Mouse (Mus musculus) thymus, postnatal 14 days (tissue): ENCODE results near the gene Gpr162.
"Not testable (repeated sequence)": the region's sequence is repeated elsewhere in the genome, so short reads cannot be mapped to it uniquely, and the experiment has no call there.

Source experiments
- DNase-seq: peaks from one replicate; pipeline ENCODE4 v3.0.0; 2021

Gpr162 gene

DNA sequence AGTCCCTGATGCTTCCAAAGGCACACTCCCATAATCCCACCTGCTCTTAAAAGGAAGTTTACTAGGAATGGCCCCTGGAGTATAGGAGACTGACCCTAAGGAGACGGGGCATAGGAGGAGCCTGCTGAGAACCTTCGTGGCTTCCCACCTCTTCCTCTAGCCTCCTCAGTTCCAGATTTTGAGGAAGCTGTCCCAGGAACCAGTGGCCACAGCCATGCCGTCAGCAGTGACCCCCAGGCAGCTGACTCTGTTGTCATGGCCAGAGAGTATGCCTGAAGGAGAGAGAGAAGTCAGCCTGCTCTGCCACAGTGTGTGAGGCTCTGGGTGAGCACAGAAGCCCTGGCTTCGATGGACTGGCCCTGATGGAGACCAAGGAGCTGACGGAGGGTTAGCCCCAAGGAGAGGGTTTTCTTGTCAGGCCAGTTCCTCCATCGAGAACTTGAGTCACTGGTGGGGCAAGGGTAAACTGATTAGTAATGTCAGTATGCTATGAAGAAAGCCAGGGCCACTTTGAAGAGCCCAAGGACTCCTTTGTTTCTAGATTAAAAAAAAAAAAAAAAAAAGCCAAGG, 29.2 kb downstream of the Gpr162 start:
- DNase-seq = no peak

DNA sequence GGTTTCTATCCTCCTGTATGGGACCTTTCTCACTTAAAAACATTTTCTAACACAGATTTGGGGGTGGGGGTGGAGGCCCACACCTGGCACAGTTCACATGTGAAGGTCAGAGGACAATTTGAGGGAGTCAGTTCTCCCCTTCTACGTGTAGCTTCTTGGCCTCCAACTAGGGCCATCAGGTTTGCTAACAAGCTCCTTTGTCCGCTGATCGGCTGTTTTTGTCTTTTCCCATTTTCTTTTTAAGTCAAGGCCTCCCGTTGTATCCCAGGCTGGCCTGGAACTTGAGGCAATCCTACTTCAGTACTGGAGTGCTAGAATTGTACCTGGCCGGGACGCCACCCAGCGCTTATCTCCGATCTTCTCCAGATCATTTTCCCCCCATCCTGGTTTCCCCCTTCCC, 32.1 kb downstream of the Gpr162 start:
- no peak for DNase-seq

DNA sequence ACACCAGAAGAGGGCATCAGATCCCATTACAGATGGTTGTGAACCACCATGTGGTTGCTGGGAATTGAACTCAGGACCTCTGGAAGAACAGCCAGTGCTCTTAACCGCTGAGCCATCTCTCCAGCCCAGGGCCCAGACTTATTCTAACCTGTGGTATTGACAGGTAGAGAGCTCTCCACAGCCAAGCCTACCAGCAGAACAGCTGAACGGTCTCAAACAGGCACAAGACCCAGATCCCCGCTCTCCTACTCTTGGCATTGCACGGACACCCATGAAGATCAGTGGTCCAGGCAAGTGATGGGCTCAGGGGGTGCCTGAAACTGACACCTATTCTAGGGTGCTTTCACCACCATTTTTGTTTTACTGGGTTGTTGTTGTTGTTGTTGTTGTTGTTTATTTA, 32.6 kb downstream of the Gpr162 start:
- DNase-seq = not testable (repeated sequence)

DNA sequence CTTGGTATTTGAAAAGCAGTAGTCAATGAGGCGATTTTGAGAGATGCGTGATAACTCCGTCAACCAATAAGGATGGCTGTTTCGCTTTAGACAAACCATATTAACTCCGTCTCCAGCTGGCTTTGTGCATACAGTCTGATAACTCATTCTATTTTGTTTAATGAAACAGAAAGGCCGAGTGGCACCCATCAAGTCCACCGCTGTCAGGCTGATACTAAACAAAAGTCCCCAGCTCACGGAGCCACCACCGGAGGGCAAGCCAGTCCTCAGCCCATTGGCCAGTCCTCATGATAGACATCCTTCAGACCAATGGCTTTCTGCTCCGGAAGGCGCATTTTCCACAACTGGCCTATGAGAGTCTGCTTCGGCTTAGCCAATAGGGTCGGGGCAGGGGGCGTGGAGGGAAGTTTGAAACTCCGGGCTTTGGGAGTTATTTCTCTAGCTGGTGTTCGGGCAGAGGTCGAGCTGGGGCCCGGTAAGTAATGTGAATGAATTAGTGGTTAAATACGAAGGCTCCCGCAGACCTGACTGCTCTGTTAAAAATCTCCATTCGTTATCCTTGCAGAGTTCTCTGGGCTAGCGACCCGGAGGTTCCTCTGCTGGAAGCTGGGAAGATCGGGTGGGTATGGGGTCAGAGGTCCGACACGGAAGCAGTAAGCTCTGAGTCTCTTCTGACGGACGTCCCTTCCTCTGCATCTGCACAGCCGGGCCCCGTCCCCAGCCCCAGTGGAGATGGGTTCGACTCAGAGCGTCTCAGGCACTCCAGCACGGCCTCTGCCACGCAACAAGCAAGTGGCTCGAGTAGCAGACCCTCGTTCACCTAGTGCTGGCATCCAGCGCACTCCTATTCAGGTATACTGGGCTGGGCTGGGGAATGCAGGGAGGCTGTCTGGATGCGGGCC, 33.7 kb downstream of the Gpr162 start:
- peak; percentile 93 for DNase-seq

DNA sequence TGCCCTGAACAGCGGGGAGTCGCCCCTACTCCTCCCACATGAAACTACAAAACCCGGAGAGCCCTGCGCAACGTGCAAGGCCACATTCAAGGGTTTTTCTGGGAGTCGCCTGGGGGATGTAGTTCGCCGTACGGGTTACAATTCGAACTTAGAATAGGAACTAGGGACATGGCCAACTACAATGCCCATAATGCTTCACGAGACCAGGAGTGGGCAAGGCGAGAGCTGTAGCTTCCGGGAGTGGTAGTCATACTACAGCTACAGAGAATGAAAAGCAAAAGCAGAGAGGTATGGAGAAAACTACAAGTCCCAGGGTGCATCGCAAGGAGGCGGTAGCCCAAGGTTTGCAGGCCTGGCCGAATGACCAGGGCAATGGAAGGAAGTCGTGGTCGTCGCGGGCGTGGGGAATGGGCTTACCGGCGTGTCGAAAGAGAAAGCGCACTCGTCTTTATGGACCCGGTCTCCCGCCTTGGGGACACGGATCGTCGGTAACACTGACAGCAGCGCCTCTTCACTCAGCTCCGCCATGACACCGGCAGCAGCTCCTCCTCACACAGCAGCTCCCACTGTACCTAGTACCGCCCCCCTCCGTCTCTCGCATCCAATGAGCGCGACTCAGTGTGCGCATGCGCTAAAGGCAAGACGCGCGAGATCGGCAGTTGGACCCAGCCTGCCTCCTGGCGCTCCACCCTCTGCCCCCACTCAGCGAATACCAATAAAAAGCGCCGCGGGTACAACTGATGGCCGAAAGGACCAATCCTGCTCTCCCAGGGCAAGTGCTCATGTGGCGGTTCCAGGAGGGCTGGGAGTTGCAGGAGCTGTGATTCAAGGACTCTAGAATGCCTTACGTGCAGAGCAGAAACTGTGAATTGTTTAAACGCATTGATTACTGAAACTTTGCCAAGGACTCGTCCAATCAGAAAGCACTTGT, 34.6 kb downstream of the Gpr162 start, which contains the start of the genes Usp5 and Cdca3:
Usp5 (minus strand) TSS at position 617 of the 931 bp plus-strand sequence.
Cdca3 (plus strand) TSS at position 680 of the 931 bp plus-strand sequence.
- DNase-seq = peak; percentile 98

DNA sequence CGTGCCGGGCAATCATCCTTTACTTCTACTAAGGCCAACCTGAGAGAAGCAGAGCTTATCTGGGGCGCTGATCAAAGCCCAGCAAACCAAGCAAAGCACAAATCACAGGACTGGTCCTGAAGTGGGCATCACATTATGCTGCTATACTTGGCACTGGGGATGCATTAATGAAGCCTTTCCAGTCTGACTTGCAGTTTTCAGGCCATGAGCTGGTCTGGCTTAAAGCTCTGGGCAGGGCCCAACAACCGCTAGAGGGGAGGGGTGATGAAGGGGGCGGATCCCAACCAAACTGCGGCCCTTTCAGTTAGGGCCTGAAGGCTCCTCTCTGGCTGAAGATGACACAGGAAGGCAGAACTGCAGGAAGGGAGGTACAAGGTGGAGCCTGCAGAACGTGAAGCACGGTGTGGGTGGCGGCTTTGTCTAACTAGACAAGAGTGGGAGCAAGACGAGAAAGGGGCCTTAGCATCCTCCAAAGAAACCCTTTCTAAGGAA, 35.6 kb downstream of the Gpr162 start:
- DNase-seq = peak; percentile 56

DNA sequence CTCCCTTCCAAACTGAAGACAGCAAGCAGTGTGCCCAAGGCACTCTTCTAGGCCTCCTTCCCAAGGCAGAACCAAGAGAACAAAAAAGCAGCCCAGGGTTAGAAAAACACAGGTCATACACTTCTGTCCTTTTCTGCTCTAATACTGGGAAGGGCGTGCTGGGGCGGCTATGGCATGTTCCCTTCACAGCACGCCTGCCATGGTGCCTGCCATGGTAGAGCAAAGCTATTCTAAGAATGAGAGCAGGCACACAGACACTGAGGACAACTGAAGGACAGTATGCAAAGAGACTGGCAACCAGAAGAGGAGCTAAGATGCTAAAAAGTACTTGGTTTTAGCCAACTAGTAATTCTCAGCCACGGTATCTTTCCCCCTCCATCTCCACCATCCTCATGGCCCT, 41.7 kb downstream of the Gpr162 start:
- DNase-seq = no peak

DNA sequence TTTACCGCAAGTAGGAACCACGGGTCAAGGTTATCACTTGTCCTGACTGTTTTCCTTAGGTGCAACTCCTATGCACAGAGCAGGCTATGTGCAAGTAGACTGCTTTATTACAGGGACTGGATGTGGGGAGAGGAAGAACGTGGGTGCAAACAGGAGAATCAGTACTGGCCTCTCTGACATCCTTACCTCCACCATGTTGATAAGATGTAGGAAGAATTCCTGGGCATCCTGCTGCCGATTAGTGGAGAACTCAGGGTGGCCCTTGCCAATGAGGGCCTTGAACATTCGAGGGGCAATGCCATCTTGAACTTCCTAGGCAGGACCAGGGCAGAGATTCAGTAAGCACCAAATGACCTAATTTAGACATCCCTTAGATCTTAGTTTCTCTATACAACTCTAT, 42.9 kb downstream of the Gpr162 start:
- DNase-seq = no peak

DNA sequence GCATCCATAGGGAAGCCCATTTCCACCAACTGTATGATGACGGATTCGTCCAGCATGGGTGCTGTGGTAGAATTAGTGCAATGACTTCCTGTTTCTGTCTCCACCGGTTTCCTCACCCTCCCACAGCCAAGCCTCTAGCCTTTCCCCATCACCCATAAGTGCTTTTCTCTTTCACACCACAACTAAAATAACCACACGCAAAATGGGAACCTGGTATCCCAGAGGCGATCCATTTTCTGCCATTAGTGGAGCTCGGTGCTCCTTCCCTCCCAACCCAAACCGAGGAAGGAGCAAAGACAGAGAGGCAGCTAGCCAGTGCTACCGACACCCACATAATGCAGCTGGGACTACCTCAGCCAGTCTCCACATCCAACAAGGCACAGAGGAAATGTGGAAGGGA, 45.8 kb downstream of the Gpr162 start:
- no peak for DNase-seq

DNA sequence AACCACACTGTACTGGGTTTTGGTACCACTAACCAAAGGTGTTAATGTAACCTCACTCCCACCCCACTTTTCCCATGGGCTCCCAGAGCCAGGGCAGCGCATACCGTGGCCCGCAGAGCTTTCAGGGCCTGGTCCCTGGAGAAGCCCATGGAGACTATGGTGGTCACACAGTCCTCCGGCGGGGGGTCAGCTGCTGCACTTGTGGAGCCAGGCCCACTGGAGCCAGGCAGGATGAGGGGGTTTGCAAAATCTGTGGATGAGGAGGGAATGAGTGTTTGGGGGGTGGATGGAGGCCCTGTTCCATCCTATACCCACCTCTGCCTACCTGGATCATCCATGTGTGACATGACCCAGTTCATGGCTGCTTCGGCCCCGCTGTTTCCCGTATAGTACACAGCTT, 46.2 kb downstream of the Gpr162 start:
- DNase-seq = no peak

DNA sequence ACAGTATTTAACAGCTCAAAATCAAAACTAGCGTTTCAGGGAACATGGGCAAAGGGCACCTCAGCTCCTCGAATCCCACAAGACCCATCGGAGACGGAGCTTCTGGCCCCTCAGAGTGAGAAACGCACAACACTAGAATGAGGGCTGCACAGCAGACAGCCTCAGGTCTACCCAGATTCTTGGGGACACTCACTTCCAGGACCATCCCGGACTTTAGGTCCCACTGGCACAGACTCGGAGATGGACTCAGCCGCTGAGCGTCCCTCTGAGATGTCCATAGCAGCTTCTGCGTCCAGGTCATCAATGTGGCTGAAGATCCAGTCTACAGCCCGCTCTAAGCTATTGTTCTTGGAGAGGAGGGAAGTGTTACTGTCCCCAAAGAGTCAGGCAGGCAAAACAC, 46.7 kb downstream of the Gpr162 start:
- no peak for DNase-seq

DNA sequence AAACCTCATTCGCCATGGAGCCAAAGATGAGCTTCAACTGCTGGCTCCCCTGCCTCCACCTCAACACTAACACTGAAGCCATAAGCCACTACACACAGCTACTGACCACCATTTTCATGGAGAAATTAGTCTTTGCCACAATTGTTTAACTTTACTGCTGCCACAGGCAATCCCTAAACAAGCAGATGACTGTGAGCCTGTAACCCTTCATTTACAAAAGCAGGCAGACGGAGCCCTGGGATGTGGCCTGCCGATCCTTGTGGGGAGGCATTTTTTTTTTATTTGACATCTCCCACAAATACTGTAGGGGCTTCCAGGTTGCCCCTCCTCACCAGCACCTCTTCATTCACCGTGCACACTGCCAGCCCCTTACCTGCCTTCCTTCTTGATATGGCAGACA, 47.2 kb downstream of the Gpr162 start:
- no peak for DNase-seq

DNA sequence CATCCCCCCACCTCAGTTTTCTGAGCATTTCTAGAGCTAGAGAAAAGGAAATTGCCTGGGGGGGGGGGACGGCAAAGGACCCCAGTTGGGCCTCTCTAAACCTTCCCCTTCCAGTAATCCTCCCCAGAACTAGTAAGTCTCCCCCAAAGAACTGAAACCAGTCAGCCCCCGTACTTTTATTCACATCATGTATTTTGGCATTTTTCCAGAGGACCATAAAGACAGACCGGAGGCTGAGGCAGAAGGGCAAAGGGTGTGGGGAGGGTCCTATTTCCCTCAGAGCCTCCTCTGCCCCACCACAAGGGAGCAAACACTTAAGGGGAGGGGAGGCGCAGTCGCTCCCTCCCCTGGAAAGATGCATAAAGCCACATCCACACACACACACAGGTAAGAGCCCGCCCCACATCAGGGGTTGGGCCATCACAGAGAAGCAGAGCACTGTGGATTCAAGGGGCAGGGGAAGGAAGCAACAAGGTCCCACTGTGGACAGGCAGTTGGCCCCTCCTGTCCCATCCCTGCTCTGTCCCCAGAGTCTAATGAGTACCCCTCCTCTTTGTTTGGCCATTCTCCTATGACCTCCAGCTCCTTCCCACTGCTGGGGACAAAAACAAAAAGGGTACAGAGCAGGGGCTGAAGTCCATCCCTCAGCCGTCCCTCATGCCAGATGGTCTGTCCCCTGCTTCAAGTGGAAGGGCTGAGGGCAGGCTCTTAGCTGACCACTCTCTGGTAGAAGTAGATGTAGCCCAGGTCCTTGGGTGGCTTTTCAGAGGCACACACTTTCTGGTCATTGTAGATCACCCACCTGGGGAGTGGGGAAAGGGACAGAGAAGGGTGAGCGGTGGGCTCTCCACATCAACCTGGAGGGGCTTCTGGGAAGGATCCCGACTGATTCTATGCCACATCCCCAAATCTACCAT, 48.7 kb downstream of the Gpr162 start:
- DNase-seq = no peak

DNA sequence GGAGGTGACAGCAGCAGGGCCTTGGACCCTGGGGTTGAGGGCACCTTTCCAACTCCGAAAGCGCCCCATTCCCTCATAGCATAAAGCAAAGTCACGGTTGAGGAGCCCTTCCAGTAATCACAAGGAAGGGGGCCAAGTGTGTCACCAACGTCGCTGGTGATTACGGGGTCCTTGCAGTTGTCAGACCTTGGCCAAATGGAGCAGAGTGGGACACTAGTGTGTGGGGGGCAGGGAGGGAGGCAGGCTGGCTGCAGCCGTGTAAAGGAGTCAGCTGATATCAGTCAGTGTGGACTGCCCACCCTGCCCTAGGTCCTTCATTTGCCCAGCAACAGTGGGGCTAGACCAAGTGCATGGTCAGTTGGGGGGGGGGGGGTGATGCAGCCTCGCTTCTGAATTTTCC, 49.3 kb downstream of the Gpr162 start:
- DNase-seq = no peak

DNA sequence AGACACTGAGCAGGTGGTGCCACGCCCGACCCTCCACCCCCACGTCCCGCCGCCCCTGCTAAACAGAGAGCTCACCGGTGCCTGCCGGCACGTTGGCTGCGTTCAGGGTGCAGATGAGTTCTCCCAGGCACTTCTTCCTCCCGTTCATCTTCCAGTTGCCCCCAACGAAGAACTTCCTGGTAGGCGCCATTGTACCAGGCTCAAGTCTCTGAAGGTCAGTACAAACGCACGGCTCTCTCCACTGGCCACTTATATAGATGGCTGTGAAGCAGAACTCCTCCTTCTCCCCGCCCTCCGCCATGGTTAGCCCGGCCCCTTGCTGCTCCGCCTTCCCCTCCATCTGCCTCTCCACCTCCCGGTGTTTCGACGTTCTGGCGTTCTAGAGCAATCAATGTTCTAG, 49.9 kb downstream of the Gpr162 start, which contains the start of gene Tpi1:
Tpi1 (minus strand) TSS at position 364 of the 400 bp plus-strand sequence.
- DNase-seq = peak; percentile 84

DNA sequence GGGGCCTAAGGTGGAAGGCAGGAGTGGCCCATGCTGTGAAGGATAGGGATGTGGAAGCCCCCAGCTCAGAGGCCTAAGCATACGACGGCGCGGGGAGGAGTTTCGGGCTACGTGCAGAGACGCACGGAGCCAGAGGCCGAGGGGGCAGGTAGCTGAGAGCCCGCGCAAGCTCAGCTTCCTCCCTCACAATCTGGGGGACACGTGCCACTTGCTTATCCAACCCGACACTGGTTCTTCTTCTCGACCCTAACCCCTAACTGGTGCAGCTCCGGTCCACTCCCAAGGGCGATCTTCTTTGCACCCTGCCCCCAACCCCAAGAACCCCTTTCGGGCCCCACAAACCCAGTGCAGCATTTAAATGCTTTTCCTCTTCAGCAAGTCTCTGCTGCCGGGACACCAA, 50.3 kb downstream of the Gpr162 start:
- DNase-seq = peak; percentile 81

DNA sequence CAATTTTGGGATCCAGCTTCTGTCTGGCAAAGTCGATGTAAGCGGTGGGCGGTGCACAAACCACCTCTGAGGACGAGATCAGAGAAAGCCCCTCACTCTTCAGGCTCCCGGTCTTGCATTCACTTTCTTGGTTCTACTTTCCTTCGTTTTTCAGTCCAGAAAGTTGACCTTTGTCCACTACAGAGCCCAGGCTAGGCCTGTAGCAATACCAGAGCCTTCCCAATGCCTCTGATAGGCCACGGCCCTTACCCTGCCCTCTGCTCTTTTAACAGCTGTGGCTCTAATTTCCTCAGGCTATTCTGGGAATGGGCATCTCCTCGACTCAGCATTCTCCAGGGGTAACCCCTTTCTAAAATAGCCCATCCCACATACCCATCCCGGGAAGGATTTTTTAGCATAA, 50.9 kb downstream of the Gpr162 start:
- DNase-seq = no peak

DNA sequence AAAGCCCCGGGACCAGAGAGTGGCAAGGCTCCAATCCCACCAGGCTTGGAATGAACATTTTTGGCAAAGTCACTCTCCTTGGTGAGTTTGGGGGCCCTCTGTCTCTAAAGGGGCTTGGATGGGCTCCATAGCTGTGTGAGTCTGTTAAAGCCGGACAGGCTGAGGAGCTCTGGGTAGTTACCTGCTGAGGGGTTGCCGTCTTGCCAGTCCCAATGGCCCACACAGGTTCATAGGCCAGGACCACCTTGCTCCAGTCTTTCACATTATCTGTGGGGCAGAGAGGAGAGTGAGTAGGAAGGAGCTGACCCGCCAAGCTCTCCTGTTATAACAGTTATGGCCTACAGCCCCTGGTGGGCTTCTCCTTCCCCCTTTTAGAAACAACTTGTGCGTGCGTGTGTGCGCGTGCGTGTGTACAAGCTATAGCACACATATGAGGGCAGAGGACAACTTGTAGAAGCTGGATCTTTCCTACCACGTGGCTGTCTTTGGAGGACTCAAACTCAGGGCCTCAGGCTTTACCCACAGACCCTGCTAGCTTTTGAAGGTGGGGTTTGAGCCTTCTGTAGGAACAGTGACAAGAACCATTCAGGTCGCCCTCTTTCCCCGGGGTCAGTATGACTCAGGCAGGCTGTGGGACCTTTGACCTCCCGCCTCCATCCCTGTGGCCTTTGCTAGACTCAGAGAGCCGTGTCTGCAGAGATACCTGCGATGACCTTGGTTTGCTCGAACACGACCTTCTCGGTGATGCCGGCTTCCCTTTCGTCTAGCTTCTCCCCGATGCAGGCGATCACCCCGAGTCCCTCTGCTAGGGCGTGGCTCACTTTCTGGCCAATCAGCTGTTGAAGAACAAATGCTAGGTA, 51.9 kb downstream of the Gpr162 start:
- no peak for DNase-seq

DNA sequence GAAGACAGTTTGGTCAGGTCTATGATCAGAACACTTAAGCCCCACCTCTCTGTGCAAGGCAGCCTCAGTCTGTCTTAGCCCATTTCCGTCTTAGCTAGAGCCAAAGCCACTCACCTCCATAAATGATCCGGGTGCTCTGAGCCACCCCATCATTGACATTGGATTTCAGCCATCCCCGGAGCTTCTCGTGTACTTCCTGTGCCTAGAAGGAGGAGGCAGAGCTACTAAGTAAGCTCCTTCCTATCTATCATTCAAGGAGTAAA, 52.4 kb downstream of the Gpr162 start:
- DNase-seq = no peak

DNA sequence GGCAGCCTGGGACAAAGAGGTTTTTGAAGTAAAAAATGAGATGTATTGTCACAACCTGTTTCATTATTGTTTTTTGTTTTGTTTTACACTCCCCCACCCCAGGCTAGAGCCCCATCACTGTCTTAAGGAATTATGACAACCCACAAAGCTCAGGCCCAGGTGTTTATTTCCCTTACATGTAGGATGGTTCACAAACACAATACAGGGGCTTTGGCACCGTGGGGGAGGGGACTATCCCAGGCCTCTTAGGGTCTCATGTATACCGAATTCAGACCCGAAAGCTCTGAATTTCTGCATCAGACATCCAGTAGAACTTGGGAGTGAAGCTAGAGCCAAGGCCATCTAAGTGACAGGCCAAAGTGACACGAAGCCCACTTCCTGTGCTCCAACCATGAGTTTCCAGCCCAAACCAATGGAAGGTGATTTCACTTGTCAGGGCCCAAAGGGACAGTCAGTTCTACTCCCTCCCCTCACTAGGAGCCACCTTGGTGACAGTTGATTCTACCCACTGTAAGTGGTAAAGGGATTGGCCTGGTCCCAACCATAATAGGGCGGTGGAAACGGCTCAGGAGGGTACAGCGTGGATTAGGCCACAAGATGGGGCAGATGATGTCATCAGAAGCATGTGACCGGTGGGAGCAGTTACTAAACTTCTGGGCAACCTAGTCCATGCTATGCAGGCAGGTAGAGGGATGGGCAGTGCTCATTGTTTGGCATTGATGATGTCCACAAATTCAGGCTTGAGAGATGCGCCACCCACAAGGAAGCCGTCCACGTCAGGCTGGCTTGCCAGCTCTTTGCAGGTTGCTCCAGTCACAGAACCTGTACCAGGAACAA, 53.0 kb downstream of the Gpr162 start:
- DNase-seq = not testable (repeated sequence)
